Mouse (Mus musculus): ENCODE results near the gene Fam205a3.
"Not testable (repeated sequence)": the region's sequence is repeated elsewhere in the genome, so short reads cannot be mapped to it uniquely, and the experiment has no call there.

The Fam205a3 gene

DNA sequence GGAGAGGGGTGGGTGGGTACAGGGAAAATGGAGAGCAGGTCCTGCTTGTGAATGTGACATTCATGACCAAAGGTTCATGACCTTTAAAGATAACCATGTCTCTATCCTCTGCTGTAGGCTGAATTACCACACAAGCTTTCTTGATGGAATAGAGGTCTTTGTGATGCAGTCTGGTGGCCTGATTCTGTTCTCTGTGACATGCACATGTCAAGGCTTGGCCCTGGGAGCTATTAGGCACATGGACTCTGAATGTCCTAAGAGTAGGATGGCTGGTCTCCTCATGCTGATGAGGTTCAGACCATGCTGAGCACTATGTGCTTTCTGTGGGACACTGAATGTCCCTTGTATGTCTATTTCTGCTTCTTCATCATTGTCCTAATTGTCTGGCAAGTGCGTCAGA lies at the start of gene Fam205a3:
Gene Fam205a3, plus strand, starts transcription at position 301 of the 400 bp plus-strand sequence.
- not testable (repeated sequence) for DNase-seq (ENCODE audit: low read depth)

DNA sequence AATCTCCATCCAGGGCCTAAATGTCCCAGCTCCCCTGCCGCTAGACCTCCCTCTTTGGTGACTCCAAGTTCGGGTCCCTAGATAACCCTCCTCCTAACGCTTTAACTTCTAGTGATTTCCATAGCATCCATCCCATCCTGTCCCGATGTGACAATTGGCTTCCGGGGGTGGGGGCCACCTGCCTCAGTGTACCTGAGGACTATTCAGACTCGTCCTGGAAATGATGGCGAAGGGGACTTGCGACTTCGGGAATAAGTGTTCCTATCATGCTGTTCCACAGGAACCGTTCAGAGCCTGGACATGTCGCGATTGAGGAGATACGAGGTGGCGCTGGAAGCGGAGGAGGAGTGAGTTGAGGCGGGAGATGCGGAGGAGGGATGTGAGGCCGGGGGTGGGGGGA lies 24.2 kb upstream of the Fam205a3 start, which contains the start of gene Gm21953:
Gene Gm21953, plus strand, starts transcription at position 301 of the 400 bp plus-strand sequence.
- not testable (repeated sequence) for DNase-seq (ENCODE audit: low read depth)

Data from fibroblast of lung, adult 2 months (primary cell).